Mouse (Mus musculus): ENCODE results near the gene Ctnna3.

The Ctnna3 gene

DNA sequence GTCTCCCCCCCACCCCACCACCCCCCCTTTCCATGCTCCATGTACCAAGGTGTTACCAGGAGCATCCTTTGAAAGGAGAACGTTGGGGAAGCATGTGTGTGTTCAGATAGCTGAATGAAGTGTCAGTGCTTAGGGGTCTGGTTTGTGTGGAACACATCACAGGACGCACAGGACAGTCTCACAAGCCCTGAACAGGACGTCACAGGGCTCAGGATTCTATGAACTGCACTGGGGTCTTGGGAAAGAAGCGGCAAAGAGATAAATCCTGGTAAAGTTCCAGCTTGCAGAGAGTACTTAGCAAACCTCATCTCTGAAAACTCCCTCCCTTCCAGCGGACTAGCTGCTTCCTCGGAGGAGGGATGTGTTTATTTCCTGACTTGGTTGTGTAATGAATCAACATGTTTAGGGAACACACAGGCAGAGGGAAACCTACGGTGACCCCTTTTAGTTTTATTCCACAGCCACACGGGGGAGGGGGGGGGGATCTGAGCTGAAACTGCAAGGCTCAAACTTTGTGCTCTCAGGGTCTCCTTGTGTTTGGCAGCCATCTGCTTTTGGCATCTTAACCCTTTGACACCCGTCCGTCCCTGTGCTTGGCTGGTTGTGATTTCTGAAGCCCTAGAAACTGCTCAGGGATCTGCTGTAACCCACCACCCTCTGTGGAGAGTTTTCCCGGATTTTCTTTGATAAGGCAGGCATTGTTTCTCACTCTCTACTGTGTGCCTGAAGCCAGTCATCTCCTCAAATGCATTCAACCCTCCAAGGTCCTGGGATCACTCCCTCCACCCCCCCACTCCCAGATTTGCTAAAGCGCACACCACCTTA is 656.9 kb downstream of the Ctnna3 start:
- whole genome bisulfite sequencing, result 3% methylated on average over 12 of the region's 12 CpGs

GRCm38 (mm10) chr10:64087521-64087920 is 657.6 kb downstream of the Ctnna3 start:
- 2% methylated on average over 12 of the region's 12 CpGs for WGBS

- WGBS, result 4% methylated on average over 26 of the region's 26 CpGs
Observed at GRCm38 (mm10) chr10:64087936-64088773, 658.3 kb downstream of the Ctnna3 start.

GRCm38 (mm10) chr10:64088774-64089460 is 659.0 kb downstream of the Ctnna3 start:
- WGBS, result 22% methylated on average over 19 of the region's 19 CpGs

GRCm38 (mm10) chr10:64089680-64090460 is 660.0 kb downstream of the Ctnna3 start, which contains the start of gene Lrrtm3:
TSS of gene Lrrtm3 (minus strand) at chr10:64090277.
- 3% methylated on average over 22 of the region's 22 CpGs for WGBS

DNA sequence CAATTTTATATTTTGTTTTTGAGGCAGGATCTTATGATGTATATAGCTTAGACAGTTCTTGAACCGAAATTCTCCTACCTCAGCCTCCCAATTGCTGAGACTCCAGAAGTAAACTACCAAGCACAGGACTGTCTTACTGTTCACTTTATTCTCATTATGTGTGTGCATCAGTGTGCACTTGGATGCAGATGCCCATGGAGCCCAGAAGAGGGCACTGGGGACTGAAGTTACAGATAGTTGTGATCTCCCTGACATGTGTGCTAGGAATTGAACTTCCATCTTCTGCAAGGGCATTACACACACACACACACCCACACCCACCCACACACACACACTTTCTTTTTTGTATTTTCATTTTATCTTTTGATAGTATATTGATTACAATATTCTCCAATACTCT is 666.6 kb downstream of the Ctnna3 start:
- WGBS, result 98% methylated on average over 1 of the region's 1 CpGs

- WGBS, result 68% methylated on average over 11 of the region's 11 CpGs
Observed at GRCm38 (mm10) chr10:64115246-64115645, 685.3 kb downstream of the Ctnna3 start.

GRCm38 (mm10) chr10:64118833-64119232 is 688.9 kb downstream of the Ctnna3 start:
- WGBS, result 83% methylated on average over 3 of the region's 3 CpGs

GRCm38 (mm10) chr10:64130397-64131150 is 700.7 kb downstream of the Ctnna3 start:
- 62% methylated on average over 15 of the region's 15 CpGs for WGBS

DNA sequence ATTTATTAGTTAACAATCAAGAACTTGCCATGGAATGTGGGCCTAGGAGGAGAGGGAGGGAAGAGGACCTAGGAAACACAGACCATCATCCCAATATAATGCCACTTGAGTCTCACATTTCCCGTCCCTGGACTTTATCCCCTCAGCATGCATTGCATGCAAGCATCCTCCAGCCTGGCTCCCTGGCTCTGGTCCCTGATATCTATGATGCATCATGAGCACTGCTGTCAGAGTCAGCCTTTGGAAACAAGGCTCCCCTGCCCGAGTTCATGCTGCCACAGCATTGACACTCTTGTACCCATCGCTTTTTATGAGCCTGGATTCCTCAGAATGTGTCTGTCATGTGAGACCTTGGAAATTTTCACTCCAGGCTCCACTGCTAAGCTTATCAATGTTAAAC is 703.6 kb downstream of the Ctnna3 start:
- WGBS, result 88% methylated on average over 3 of the region's 3 CpGs

DNA sequence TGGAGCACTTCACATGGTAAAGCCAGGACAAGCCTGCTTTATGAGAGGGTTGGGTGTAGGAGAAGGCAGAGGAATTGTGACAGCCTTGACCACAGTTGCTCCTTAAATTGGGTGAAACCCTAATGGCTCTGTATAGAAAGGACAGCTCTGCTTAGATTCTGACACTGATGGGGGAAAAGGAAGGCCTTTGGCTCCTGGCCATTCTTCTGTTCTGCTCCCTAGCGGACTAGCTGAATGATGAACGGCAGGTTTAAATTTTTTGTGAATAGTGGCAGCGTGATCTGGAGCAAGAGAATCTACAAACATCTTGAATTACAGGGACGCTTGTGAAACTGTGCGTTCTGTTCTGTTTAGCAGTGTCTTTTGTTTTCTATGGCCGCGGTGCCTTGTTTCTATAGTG is 705.6 kb downstream of the Ctnna3 start:
- 45% methylated on average over 7 of the region's 7 CpGs for WGBS

DNA sequence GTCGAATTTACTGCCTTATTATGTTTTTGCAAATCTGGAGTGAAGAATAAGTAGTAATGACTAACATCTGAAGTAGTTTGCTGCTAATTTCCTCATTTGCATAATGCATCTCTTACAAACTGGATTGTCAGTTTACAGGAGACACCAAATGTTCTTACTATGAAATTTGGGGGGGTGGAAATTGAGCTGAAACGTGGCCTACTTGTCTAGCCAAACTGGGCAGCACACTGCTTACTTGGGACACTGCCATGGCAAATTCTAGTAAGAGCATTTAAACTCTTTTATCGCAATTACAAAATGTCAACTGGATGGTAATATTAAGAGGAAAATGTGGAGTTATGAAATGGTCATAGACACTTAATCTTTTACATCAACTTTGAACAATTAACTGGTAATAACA is 716.6 kb downstream of the Ctnna3 start:
- WGBS, result 53% methylated on average over 3 of the region's 3 CpGs

GRCm38 (mm10) chr10:64181696-64182095 is 751.8 kb downstream of the Ctnna3 start:
- WGBS, result 56% methylated on average over 13 of the region's 13 CpGs

DNA sequence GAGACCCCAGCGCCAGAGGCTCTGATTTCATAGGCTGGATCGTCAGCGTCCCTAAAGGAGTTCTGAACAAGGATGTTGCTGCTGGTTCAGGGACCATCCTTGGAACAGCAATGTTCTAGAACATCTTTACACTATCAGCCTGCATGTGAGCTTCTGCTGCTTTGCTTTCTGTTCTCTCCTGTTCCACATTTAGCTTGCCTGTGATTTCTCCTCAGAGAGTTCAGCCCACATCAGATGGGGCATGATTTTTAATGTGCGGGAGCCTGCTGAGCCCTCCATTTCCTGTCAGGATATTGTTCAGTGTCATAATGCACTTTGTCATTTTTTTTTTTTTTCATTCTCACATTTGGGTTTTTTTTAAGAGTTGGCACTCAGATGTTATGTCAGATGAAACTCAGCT is 752.8 kb downstream of the Ctnna3 start:
- WGBS, result 70% methylated on average over 4 of the region's 4 CpGs

- WGBS, result 77% methylated on average over 3 of the region's 3 CpGs
Observed at GRCm38 (mm10) chr10:64188046-64188445, 758.1 kb downstream of the Ctnna3 start.

- WGBS, result 88% methylated on average over 1 of the region's 1 CpGs
Observed at GRCm38 (mm10) chr10:64197584-64197983, 767.7 kb downstream of the Ctnna3 start.

- 52% methylated on average over 3 of the region's 3 CpGs for WGBS
Observed at GRCm38 (mm10) chr10:64215632-64216031, 785.7 kb downstream of the Ctnna3 start.

- WGBS, result 35% methylated on average over 3 of the region's 3 CpGs
Observed at GRCm38 (mm10) chr10:64223023-64223422, 793.1 kb downstream of the Ctnna3 start.

- WGBS, result 91% methylated on average over 9 of the region's 9 CpGs
Observed at GRCm38 (mm10) chr10:64224007-64224406, 794.1 kb downstream of the Ctnna3 start.

DNA sequence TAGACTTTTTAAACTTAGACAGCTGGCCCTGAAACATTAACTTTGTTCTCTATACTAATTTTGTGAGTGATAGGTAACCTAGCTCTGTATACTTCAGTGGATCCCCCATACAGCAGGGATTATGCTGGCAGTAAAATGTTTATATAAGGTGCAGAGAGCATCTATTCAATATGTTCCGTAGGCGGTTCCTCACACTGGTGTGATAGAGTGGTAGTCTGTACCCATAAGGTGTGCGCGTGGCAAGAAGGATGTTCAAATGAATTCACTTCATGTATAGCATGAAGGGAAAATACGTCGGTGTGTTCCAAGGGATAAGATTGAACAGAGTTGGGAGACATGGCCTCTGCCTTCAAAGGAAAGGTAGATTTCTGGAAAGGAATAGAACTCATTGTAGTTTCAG is 794.5 kb downstream of the Ctnna3 start:
- 79% methylated on average over 6 of the region's 6 CpGs for WGBS

DNA sequence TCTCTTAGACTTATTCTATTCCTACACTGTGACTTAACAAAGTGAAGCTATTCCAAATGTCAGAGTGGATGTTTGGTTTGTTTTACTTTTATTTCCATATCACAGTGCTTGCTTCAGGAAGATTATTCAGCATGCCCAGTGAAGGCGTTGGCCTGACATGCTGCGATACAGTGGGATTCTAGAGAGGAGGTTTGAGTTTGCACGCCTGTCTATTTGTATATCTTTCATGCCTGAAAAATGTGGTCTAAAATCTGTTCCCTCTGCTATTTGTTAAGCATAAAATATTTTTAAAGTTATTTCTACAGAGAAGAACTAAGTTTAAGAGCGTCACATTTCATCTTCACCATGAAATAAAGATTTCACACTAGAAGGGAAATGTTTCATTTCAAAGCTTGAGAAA is 813.5 kb downstream of the Ctnna3 start:
- 62% methylated on average over 4 of the region's 4 CpGs for WGBS
